In the genomic region with DNA sequence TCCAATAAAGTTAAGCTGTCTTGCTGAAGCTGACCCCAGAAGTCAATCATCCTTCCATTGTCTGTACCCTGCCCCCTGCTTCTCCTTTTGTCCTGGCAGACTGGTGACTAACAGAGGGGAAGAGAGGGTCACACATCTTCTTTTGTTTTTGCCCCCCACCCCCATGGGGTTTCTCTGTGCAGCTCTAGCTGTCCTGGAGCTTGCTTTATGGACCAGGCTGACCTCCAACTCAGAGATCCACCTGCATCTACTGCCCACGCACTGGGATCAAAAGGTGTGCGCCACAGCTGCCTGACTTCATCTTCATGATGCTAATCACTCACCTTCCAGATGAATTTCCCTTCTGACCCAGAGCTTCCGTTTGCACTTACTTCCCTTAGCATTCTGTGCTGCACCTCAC, we compare ENCODE assay signal across 16 mouse cellular contexts.
"Had no signal": no experiment of that assay in that cellular context is flagged by ENCODE, and none has a peak within 500 bp of the region (broad histone marks: within the 10 kb centered on the region; RNA-seq: fewer than 3 reads in every experiment).

No protein-coding gene starts in this region.

- H3K4me2 ChIP-seq: lung, embryonic 14.5 days; neural tube, embryonic 13.5 days; neural tube, embryonic 15.5 days; stomach, embryonic 15.5 days had no signal

- H3K9me3 ChIP-seq: midbrain, embryonic 10.5 days; neural tube, embryonic 13.5 days; neural tube, embryonic 15.5 days; stomach, embryonic 15.5 days had no signal

- H3K4me1 ChIP-seq: neural tube, embryonic 13.5 days; neural tube, embryonic 15.5 days; stomach, embryonic 15.5 days had no signal

- H3K36me3 ChIP-seq: neural tube, embryonic 13.5 days; neural tube, embryonic 15.5 days; stomach, embryonic 15.5 days had no signal

- ATAC-seq: midbrain, embryonic 16.5 days had no signal

- H3K9ac ChIP-seq: lung, embryonic 14.5 days; neural tube, embryonic 13.5 days; neural tube, embryonic 15.5 days; stomach, embryonic 15.5 days had no signal

- DNase-seq: lung, adult 18-20 months; lung, embryonic 14.5 days; lung, postnatal 10 days; lung, postnatal 4 days; midbrain, embryonic 14.5 days; right cerebral cortex, postnatal 14 days; thymus, adult 2 months; thymus, postnatal 25 days; thymus, postnatal 4 days had no signal

- H3K4me3 ChIP-seq: midbrain, embryonic 10.5 days; myocyte; neural tube, embryonic 13.5 days; neural tube, embryonic 15.5 days; stomach, embryonic 15.5 days had no signal

- H3K27me3 ChIP-seq: neural tube, embryonic 13.5 days; neural tube, embryonic 15.5 days; stomach, embryonic 15.5 days had no signal

- H3K27ac ChIP-seq: midbrain, embryonic 10.5 days; neural tube, embryonic 13.5 days; neural tube, embryonic 15.5 days; stomach, embryonic 15.5 days; stomach, postnatal 0 days had no signal
